Comparison of ENCODE assay signal across 17 mouse cellular contexts in genomic region chr1:127400666-127401065, GRCm38 (mm10).
DNase-seq lines count a peak whose midpoint lies in the region; ATAC-seq and TF ChIP-seq lines count a peak whose summit lies in the region.
"Had no signal": no experiment of that assay in that cellular context is flagged by ENCODE, and none has a peak within 500 bp of the region (broad histone marks: within the 10 kb centered on the region; RNA-seq: fewer than 3 reads in every experiment).

No protein-coding gene starts in this region.

- H3K36me3 ChIP-seq in limb, embryonic 13.5 days: peaks cover 16% of the 10 kb centered on the region
- no peaks in the 10 kb centered on the region for H3K36me3 ChIP-seq in limb, embryonic 10.5 days

- TF ChIP-seq CTCF in Patski (IDR thresholded peaks at IDR 0.05): no peak

- no peak overlapping the region for H3K4me2 ChIP-seq in limb, embryonic 13.5 days (replicated peaks)
- H3K4me2 ChIP-seq: forebrain, embryonic 13.5 days; midbrain, embryonic 12.5 days had no signal

- in situ Hi-C loops in Patski (cut with MboI; ENCODE audit: low pct_unique_long_range_greater_than_20kb): no loop called here

- no peaks in the 10 kb centered on the region for H3K9me3 ChIP-seq in limb, embryonic 13.5 days
- H3K9me3 ChIP-seq in limb, embryonic 10.5 days (replicated peaks): no peaks in the 10 kb centered on the region
- H3K9me3 ChIP-seq: forebrain, embryonic 13.5 days; midbrain, embryonic 12.5 days had no signal

- ATAC-seq in limb, embryonic 13.5 days (ENCODE audit: low FRiP score, low read depth): peak; percentile 9; the same call in 1 of the 2 replicates
- peak; percentile 63 for ATAC-seq in Patski
- ATAC-seq: forebrain, embryonic 13.5 days had no signal

- H3K4me1 ChIP-seq in limb, embryonic 13.5 days: peaks cover 22% of the 10 kb centered on the region
- peaks cover 14% of the 10 kb centered on the region; the same call in 1 of the 2 replicates for H3K4me1 ChIP-seq in limb, embryonic 10.5 days
- H3K4me1 ChIP-seq: midbrain, embryonic 12.5 days had no signal

- H3K4me3 ChIP-seq in limb, embryonic 13.5 days: no peak overlapping the region
- no peak overlapping the region for H3K4me3 ChIP-seq in limb, embryonic 10.5 days
- H3K4me3 ChIP-seq: forebrain, embryonic 13.5 days; heart, adult 2 months; midbrain, embryonic 12.5 days had no signal

- H3K27me3 ChIP-seq in limb, embryonic 13.5 days: no peaks in the 10 kb centered on the region
- H3K27me3 ChIP-seq in limb, embryonic 10.5 days (ENCODE audit: low read depth, poor library complexity, severe bottlenecking): no peaks in the 10 kb centered on the region
- H3K27me3 ChIP-seq in Patski: no peaks in the 10 kb centered on the region
- H3K27me3 ChIP-seq: forebrain, embryonic 13.5 days; midbrain, embryonic 12.5 days had no signal

- H3K9ac ChIP-seq in limb, embryonic 13.5 days: no peak overlapping the region
- H3K9ac ChIP-seq: forebrain, embryonic 13.5 days; liver, embryonic 14.5 days; midbrain, embryonic 12.5 days had no signal

- H3K27ac ChIP-seq in limb, embryonic 13.5 days: no peak overlapping the region; the same call in 1 of the 2 replicates
- no peak overlapping the region for H3K27ac ChIP-seq in limb, embryonic 10.5 days
- H3K27ac ChIP-seq: forebrain, embryonic 13.5 days; heart, adult 2 months; liver, embryonic 14.5 days; midbrain, embryonic 12.5 days had no signal

- POLR2A ChIA-PET in Patski (lab: Charles Lee): no interaction called here

- CTCF ChIA-PET in Patski (lab: Charles Lee): no interaction called here

- WGBS in limb, embryonic 13.5 days: 45% methylated on average over 6 of the region's 6 CpGs
- WGBS in limb, embryonic 10.5 days: 61% methylated on average over 6 of the region's 6 CpGs

- DNase-seq in embryo, embryonic 10 days (ENCODE audit: low spot score): peak; percentile 45
- DNase-seq in embryo, embryonic 9.5 days (ENCODE audit: extremely low spot score): no peak
- no peak for DNase-seq in limb, embryonic 10.5 days (ENCODE audit: low spot score)
- peak; percentile 51 for DNase-seq in Patski (ENCODE audit: low read depth, low spot score)
- peak; percentile 14 for DNase-seq in lung, postnatal 25 days (ENCODE audit: low spot score)
- DNase-seq in spleen, postnatal 10 days (ENCODE audit: low spot score in 2 of 2): no peak
- DNase-seq in layer of hippocampus, adult 8-10 months (ENCODE audit: low spot score in 2 of 2): no peak
- DNase-seq: adrenal gland, postnatal 25 days; cerebellum, adult 11 months; heart, adult 2 months; heart, postnatal 36 days; right cerebral cortex, postnatal 14 days; thymus, postnatal 14 days had no signal

Comparison
In these comparisons a context has a peak if more than half of its experiments do, and no peak if none do; other contexts are left out.
1. DNase-seq: peak in embryo, embryonic 10 days (single experiment), Patski (single experiment) and lung, postnatal 25 days (single experiment); none in embryo, embryonic 9.5 days (single experiment), limb, embryonic 10.5 days (single experiment), spleen, postnatal 10 days (0 of 2) and layer of hippocampus, adult 8-10 months (0 of 2).